Mouse (Mus musculus) stomach, postnatal 0 days (tissue): ENCODE measurements around the gene Slc34a3.

Experiments
- CTCF ChIP-seq: IDR thresholded peaks from 2 replicates; pipeline ENCODE4 v1.5.1; 2016; ENCODE audit warnings: antibody characterized with exemption, low read depth, mild to moderate bottlenecking, moderate library complexity
- EP300 ChIP-seq: optimal IDR thresholded peaks from 2 replicates; pipeline ENCODE3; 2016; ENCODE audit warnings: antibody characterized with exemption

- no peak for TF ChIP-seq CTCF
- TF ChIP-seq EP300, result no peak
Measured at GRCm38 (mm10) chr2:25194006-25194405, 40.2 kb downstream of the Slc34a3 start.
